Mouse (Mus musculus): ENCODE measurements around the gene Slc5a6. TPM values are rescaled to one million over a fixed set of nuclear protein-coding genes. Genes with fewer than 3 reads are reported as not detected.

The Slc5a6 gene
- total RNA-seq (2021) = 10 to 100 TPM; 11.0 to 12.1 TPM

GRCm38 (mm10) chr5:31048763-31049641, at the start of gene Slc5a6:
Gene Slc5a6, minus strand, starts transcription at chr5:31048924.
- intact Hi-C loops (cut with DNase I) = loop anchor here (2.0 to 5.0 kb wide), 2 partner anchors 88 to 162 kb away; partner anchors contain the start of genes Agbl5 and Preb
- peak; percentile 37 to 52 for DNase-seq

DNA sequence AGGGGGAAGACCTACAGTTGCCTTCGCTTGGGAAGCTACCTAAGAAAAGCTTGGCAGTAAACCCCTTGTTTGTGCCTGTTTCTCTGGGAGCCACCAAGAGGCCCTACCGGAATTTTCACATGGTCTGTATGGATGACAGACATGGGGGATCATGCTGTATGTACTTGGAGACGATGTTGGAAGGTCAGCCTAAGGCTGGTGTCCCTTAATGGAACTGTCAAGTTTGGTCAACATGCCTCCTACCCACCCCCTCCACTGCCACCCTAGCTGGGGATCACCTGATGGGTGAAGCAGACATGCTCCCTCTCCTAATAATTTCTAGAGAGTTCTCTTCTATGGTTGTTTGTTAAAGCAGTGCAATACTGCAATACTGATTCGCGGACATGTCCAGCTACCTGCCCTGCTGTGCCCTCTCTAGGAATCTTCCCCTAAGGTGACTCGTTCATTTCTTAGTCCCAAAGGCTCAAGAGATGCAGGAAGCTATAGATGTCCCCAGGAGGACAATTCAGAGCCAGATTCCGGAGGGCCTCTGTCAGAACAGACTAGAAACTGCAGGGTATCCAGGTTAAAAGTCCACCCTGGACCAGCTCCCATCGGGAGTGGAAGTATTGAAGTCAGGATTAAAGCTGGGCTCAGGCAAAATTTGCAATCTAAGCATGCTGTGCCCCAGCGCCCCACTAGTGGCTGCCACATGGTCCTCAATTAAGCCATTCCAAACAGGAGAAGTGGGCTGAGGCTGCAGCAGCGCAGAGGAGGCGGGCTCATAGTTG, 47.2 kb upstream of the Slc5a6 start:
- DNase-seq = no peak
- intact Hi-C loops (cut with DNase I) = no loop called here

DNA sequence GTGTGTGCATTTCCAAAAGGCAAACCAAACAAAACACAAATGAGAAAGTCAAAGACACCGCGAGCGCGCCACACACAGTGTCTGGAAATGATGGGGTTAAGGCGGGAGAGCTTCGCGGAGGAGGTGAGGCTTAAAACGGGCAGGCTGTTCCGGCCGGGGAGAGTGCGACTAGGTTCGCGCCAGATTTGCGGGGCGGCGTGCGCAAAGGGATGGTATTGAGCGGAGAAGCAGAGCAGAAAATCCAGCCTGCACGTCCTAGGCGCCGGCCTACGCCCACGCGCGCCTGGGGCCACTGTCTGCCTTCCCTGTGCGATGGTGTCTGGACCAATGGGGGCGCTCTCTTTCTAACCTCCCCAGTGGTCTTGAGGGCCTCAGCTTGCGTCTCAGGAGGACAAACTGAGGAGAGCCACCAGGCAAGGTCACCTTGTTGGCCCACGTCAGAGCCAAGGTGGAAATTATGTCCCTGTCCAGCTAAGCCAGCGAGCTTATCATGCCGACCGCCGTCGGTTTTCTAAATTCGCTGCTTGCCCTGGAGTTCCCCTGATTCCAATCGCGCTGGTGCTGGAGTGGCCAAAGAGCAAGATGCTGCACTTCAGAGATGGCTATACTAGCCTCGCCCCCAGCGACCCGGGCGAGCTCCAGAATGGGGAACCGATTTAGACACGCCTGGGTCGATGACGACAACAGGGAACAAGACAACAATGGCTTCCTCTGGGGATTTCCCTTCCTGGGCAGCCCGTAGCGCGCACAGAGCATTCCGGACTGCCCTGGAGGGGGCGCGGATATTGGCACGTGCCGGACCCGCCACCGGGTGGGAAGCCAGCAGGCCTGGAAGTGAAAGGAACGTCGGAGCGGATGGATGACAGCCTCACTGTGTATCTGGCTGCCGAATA, 46.3 kb upstream of the Slc5a6 start:
- intact Hi-C loops (cut with DNase I) = no loop called here
- DNase-seq = peak; percentile 61 to 63

DNA sequence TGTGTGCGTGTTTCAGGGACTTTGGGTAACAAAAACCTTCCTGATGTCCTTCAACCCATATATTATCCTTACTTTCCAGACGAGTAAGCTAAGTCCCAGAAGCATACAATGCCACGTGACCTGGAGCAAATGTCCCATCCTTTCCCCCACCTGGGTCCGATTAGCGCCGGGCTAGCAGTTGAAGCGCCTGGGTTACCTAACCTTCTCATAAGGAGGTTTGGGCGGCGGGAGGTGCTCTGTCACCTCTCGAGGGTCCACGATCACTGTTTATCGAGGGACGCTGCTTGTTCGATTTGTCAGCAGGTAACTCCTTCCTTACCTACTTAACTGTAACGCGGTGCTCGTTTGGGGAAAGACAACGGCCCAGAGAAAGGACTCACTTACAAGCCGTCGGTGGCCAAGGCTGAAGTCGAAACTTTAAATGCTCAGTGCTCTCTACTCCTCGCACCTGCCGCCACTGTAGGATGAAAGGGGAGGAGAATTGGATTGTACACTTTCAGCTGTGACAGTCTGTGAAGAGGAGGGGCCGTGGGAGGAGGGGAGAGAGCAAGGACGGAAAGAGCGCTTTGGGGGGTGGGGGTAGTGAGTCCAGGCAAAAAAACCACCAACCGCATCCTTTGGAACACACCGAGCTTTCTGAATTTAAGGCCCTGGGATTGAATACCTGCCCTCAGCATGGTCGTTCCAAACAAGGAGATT, 45.5 kb upstream of the Slc5a6 start:
- intact Hi-C loops (cut with DNase I) = no loop called here
- no peak for DNase-seq

DNA sequence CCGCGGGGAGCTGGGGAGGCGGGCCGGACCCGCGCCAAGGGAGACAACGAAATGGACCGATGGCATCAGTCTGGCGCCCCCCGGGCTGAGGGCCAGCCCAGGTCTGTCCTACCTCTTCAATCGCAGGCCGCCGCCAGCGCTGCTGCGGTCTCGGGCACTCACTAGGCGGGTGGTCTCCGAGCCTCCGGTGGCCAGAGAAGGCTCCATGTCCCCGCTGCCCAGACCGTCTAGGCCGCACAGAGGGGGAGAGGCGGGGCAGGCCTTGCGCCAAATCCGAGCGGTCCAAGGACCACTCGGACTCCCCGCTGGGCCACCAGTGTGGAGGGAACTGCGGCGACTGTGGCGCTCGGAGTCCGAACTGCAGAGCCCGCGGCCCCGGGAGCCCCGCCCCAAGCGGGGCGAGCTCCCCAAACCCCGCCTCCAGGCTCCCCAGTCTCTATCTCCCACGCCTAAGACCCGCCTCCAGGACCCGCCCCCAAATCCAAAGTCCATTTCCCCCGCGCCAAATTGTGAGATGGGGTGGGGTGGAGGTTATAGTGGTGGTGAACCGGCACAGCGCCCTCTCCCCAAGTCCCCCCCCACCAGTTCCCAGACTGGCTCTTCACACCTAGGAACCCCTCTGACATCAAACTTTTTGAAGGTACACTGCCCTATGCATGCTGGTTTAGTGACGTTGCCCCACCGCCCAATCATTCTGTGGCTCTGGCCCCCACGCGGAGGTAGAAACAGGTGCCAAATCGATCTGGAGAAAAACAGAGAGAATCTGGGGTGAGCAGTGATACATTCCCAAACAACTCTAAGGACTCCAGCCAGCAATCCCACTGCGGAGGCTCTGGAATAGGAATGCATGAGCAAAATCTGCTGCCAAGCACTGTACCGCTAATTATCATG, 44.7 kb upstream of the Slc5a6 start:
- intact Hi-C loops (cut with DNase I) = no loop called here
- DNase-seq = peak; percentile 38 to 42

GRCm38 (mm10) chr5:31092231-31092975, 43.7 kb upstream of the Slc5a6 start:
- no peak for DNase-seq
- intact Hi-C loops (cut with DNase I) = no loop called here

GRCm38 (mm10) chr5:31087131-31087530, 38.4 kb upstream of the Slc5a6 start:
- DNase-seq = no peak
- intact Hi-C loops (cut with DNase I) = no loop called here

GRCm38 (mm10) chr5:31086606-31087005, 37.9 kb upstream of the Slc5a6 start:
- intact Hi-C loops (cut with DNase I) = no loop called here
- no peak for DNase-seq

- no peak for DNase-seq
- intact Hi-C loops (cut with DNase I) = loop anchor here (2.0 kb wide), 1 partner anchor 27 kb away; no protein-coding TSS in a partner anchor
Observed at GRCm38 (mm10) chr5:31083949-31084348, 35.2 kb upstream of the Slc5a6 start.

DNA sequence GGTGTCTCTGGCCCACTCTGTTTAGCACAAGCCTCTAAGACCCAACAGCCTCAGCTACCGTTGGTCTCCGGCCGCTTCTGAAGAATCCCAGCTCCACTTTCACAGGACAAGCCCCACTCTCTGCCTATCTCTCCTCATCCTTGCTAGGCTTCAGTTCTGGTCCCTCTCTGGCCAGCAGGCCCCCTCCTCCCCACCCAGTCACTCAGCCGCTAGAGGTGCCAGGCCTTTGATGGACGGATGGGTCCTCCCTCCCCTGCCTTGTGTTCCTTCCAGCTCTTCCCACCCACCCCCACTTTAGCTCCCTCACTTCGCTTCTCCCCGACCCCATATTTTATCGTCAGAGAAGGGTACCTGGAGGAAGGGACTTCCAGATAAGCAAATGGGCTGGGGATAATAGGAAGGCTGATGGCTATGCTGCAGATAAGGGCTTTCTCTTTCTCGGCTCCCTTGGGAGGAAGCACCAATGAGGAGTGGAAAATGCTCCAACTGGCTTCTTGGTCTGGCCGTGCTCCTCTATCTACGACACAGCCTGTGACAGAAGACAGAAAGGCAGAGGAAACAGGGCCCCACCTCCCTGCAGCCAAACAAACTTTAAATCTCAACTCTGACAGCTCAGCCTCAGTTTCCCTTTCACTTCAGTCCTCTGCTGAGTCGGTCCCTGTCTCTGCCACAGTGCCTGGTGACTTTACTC, 34.4 kb upstream of the Slc5a6 start:
- DNase-seq = peak; percentile 34 to 35

DNA sequence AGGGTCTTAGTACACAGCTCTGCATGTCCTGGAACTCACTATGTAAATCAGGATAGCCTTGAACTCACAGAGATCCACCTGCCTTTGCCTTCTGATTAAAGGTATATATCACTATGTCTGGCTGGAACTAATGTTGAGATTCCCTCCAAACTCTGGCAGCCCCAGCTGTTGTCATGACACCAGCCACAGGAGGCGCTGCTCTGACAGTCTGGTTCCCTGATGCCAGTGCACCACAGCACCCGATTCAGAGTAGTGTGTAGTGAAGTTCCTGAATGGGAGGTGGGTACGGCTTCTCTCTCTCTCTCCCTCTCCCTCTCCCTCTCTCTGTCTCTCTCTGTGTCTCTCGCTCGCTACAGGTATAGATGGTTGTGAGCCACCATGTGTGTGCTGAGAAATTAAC, 33.6 kb upstream of the Slc5a6 start:
- intact Hi-C loops (cut with DNase I) = loop anchor here (2.0 kb wide), 1 partner anchor 28 kb away; no protein-coding TSS in a partner anchor
- DNase-seq = peak; percentile 52 to 70

More for the DNA sequence above, 34.4 kb upstream of the Slc5a6 start:
- intact Hi-C loops (cut with DNase I) = loop anchor here (2.0 kb wide), 1 partner anchor 28 kb away; no protein-coding TSS in a partner anchor

GRCm38 (mm10) chr5:31081386-31081785, 32.7 kb upstream of the Slc5a6 start:
- intact Hi-C loops (cut with DNase I) = no loop called here
- DNase-seq = peak in 1 of 2 experiments; percentile 38

- intact Hi-C loops (cut with DNase I) = no loop called here
- DNase-seq = no peak
Observed at GRCm38 (mm10) chr5:31080795-31081164, 32.1 kb upstream of the Slc5a6 start.

DNA sequence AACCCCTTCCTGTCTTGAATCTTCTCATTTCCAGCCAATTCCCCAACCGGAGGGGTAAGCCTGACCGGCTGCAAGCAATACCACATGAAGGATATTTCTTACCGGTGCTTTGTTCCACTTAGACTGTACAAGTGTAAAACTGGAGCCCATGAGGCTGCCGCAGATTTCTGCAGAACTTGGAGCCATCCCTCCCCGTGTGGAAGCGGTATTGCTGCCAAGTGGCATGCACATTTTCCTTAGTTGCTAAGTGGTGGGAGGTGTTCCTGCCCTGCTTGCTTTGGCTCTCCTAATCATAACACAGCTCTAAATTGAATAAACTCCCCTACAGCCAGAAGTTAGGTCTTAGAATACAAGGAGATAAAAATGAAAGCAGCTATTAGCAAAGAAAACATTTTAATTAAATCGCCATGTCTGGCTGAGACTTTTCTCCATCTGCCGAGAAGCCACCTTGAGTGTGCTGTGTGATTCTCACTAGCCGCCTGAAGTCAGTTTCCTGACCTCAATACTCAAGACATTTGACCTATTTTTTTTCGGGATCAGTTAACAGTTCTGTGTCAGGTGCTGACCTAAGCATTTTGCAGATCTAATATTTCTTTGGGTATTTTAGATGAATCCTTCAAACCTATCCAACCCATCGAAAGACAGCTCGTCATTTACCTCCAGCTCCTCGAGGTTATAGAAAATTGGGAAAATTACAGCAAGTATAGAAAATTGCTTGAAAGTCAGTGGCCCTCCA, 31.5 kb upstream of the Slc5a6 start:
- intact Hi-C loops (cut with DNase I) = no loop called here
- no peak for DNase-seq

DNA sequence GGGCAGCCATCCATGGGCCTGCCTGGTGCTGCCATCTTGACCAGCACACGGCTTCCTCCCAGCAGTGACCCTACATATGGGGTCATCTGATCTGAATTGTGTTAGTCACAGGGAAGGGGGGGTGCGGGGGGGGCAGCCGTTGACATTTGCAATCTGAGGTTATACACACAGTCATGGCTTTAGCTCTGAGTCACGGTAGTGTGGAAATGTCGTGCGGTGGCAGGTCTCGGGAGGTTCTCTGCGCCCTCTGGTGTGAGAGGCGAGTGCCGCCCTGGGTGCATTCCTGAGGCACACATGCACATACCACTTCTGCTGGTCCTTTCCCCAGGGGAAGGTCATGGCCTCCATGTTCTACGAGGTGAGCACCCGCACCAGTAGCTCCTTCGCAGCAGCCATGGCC, 27.6 kb upstream of the Slc5a6 start:
- intact Hi-C loops (cut with DNase I) = no loop called here
- DNase-seq = no peak

GRCm38 (mm10) chr5:31073176-31073575, 24.5 kb upstream of the Slc5a6 start:
- intact Hi-C loops (cut with DNase I) = no loop called here
- no peak for DNase-seq

- intact Hi-C loops (cut with DNase I) = no loop called here
- no peak for DNase-seq
Observed at GRCm38 (mm10) chr5:31071821-31072220, 23.1 kb upstream of the Slc5a6 start.

Measured in heart, postnatal 36 days (tissue).